Mouse (Mus musculus) midbrain, embryonic 13.5 days (tissue): ENCODE data around the gene Ppp1cc. TPM values are rescaled to one million over a fixed set of nuclear protein-coding genes. Genes with fewer than 3 reads are reported as not detected.
"Not testable (repeated sequence)": the region's sequence is repeated elsewhere in the genome, so short reads cannot be mapped to it uniquely, and the experiment has no call there.

Experiments
- ATAC-seq: fragments of 200-750 bp; cut with Nextera tagmentation; 2 replicates; pipeline ENCODE4 v1.8.0; 2017; ENCODE audit warnings: mild to moderate bottlenecking, moderate TSS enrichment, moderate library complexity
- H3K27ac ChIP-seq: fragments of 300-500 bp; sonication (generic); 2 replicates; pipeline ENCODE4 v1.5.1; 2015; ENCODE audit warnings: inconsistent platforms, mild to moderate bottlenecking, moderate library complexity
- H3K27me3 ChIP-seq: fragments of 300-500 bp; sonication (generic); 2 replicates; pipeline ENCODE4 v1.6.1; 2015; ENCODE audit warnings: mild to moderate bottlenecking, inconsistent platforms
- H3K36me3 ChIP-seq: fragments of 300-500 bp; sonication (generic); 2 replicates; pipeline ENCODE4 v1.6.1; 2015; ENCODE audit warnings: mild to moderate bottlenecking, inconsistent platforms
- H3K4me1 ChIP-seq: fragments of 300-500 bp; sonication (generic); replicated peaks from 2 replicates; pipeline ENCODE4 v1.6.1; 2015; ENCODE audit warnings: inconsistent platforms
- H3K4me2 ChIP-seq: fragments of 300-500 bp; sonication (generic); replicated peaks from 2 replicates; pipeline ENCODE4 v1.6.1; 2015; ENCODE audit warnings: moderate library complexity, mild to moderate bottlenecking, inconsistent platforms
- H3K4me3 ChIP-seq: fragments of 300-500 bp; sonication (generic); replicated peaks from 2 replicates; pipeline ENCODE4 v1.5.1; 2015; ENCODE audit warnings: mild to moderate bottlenecking, inconsistent platforms
- H3K9ac ChIP-seq: fragments of 300-500 bp; sonication (generic); replicated peaks from 2 replicates; pipeline ENCODE4 v1.6.1; 2015; ENCODE audit warnings: mild to moderate bottlenecking, inconsistent platforms
- H3K9me3 ChIP-seq: fragments of 300-500 bp; sonication (generic); 2 replicates; pipeline ENCODE4 v1.6.1; 2016; ENCODE audit warnings: mild to moderate bottlenecking, inconsistent platforms
- WGBS: fragments of 180-500 bp; shearing (Covaris S2); methylation state at CpG from one replicate; pipeline ENCODE4 v1.1.7; 2015; 5-methylcytosine and 5-hydroxymethylcytosine counted together
- polyA plus RNA-seq: library from polyadenylated mRNA; unstranded; fragments of >200 nt; fragmentation: Nextera tagmentation; extraction: Ambion mirVana; gene quantifications from 2 replicates; pipeline ENCODE4 v1.2.1, GENCODE M21; 2015

The Ppp1cc gene
- polyA plus RNA-seq, 1 experiment from 2014 or later: 262 TPM

DNA sequence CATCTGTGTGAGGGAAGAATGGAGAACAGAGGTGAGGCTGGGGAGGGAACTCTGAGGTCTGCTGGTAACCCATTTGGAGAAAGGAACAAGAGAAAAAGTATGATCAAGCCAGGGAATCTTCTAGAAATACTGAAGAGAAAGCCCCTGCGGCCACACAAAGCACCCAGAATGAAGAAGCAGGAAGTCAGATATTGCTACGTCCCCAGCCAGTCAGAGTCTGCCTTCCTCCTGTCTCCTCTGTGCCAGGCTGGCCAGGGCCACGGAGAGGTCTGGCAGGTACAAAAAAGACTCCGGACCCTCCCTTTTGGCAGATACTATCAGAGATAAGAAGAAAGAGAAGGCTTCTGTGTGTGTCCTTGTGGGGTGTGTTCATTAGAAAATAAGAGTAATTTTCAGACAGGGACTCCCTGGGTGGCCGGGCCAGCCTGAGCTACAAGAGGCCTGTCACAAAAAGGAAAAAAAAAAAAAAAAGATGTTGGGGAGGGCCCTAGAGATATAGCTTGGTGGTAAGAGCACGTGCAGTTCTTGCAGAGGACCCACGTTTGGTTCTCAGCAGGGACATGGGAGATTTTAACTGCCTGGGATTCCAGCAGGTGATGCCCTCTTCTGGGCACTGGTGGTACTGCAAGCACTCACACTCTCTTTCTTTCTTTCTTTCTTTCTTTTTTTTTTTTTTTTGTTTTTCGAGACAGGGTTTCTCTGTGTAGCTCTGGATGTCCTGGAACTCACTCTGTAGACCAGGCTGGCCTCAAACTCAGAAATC is 15.7 kb upstream of the Ppp1cc start:
- no peaks in the 10 kb centered on the region for H3K36me3 ChIP-seq
- WGBS: 58% methylated on average over 8 of the region's 8 CpGs
- no peak for ATAC-seq

DNA sequence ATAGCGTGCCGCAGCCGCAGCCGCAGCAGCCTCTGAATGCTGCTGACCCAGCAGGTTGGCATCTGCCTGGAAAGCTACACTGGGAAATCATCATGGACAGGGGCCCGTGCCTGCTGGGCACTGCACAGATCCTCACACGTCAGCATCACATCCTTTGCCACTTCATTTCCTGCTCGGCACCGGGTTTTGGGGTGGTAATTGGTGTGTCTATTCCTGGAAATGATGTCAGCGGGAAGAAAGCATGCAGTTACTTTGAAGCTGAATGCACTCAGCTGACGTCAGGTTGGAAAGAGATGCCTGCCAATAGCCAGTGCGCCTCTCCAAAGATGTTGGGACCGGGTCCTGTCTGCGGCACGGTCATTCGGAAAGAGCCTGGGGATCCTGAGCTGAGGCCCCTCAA is 14.5 kb upstream of the Ppp1cc start:
- Histone ChIP-seq H3K27me3 (no peaks in the 10 kb centered on the region), H3K9me3 (no peaks in the 10 kb centered on the region), H3K36me3 (no peaks in the 10 kb centered on the region), H3K9ac (no peak overlapping the region), H3K4me3 (no peak overlapping the region), H3K4me1 (no peaks in the 10 kb centered on the region), H3K27ac (no peak overlapping the region), H3K4me2 (no peak overlapping the region)
- WGBS: 93% methylated on average over 15 of the region's 15 CpGs
- ATAC-seq: no peak

More for the DNA sequence above, 15.7 kb upstream of the Ppp1cc start:
- no peak overlapping the region for H3K27ac ChIP-seq
- H3K9ac ChIP-seq: no peak overlapping the region
- H3K4me1 ChIP-seq: no peaks in the 10 kb centered on the region
- no peaks in the 10 kb centered on the region for H3K27me3 ChIP-seq
- H3K4me2 ChIP-seq: no peak overlapping the region
- no peak overlapping the region for H3K4me3 ChIP-seq
- no peaks in the 10 kb centered on the region for H3K9me3 ChIP-seq

DNA sequence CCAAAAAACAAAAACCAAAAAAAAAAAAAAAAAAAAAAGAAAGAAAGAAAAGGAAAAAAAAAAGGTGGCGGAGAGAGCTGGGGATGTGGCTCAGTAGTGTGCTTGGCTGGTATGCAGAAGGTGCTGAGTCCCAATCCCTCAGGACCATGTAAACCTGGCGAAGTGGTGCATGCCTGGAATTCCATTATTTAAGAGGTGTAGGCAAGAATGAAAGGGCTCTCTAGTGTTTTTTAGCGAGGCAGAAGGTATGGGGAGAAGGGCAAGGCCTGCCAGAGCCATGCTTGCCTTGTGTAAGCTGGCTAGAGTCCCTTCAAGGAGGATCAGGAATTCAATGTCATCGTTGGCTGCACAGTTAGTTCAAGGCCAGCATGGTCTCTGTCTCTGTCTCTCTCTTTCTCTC is 13.3 kb upstream of the Ppp1cc start:
- no peak for ATAC-seq

DNA sequence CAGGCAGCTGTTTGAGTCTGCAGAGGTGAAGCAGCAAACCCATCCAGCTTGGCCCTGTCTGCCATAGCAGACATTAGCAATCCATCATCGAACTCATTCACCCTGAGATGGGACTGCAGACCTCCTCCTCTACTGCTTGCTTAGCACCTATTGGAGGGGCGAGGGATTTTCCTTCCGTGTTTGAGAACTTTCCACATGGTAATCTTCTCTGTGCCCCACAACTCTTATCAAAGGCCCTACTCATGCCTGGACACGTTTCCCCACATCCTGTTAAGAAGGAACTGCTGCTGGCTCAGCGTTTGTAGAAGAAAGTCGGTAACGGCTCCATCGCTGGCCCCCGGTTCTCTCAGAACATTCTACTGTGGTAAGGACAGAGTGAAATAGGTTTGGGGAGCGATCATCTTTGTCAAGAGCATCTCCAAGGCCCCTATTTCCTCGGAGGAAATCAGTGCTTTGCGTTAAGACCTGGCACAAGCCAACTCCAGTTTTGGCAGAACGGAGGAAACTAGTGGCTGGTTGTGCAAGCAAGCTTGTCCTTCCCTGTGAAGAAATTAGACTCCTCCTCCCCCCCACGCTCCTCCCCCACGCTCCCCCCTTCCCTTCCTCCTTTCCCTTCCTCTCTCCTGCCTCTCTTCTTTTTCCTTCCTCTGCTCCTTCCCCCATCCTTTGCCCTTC is 12.6 kb upstream of the Ppp1cc start:
- H3K4me2 ChIP-seq: no peak overlapping the region
- H3K9me3 ChIP-seq: no peaks in the 10 kb centered on the region
- WGBS: 76% methylated on average over 15 of the region's 15 CpGs

More for the DNA sequence above, 13.3 kb upstream of the Ppp1cc start:
- Histone ChIP-seq H3K9me3 (no peaks in the 10 kb centered on the region), H3K27me3 (no peaks in the 10 kb centered on the region), H3K9ac (no peak overlapping the region), H3K27ac (no peak overlapping the region), H3K36me3 (no peaks in the 10 kb centered on the region), H3K4me1 (no peaks in the 10 kb centered on the region), H3K4me2 (no peak overlapping the region), H3K4me3 (no peak overlapping the region)
- WGBS: 88% methylated on average over 4 of the region's 4 CpGs

DNA sequence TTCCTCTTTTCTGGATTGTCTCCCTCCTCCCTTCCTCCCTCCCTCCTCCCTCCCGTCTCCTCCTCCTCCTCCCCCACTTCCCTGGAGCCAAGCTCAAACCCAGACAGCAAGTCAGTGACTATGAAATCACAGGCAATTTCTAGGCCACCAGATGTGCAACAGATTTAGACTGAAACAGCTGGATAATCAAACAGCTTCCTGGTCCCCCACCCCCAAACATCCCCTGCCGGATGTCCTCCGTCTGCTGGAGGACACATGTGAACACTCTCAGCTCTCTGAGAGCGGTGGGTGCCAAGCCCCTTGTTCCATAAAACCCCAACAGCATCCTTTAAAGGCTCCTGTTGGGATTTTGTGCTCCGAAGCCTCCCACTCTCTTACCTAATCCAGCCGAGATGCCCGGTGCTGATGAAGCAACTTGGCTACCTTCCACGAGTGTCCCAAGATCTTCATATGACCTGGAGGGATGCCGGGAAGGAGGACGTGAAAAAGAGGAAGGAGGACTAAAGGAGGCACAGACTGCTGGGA is 12.0 kb upstream of the Ppp1cc start:
- no peaks in the 10 kb centered on the region for H3K9me3 ChIP-seq
- H3K4me1 ChIP-seq: no peaks in the 10 kb centered on the region
- no peak for ATAC-seq
- no peaks in the 10 kb centered on the region for H3K36me3 ChIP-seq
- no peaks in the 10 kb centered on the region for H3K27me3 ChIP-seq
- WGBS: 68% methylated on average over 10 of the region's 10 CpGs
- no peak overlapping the region for H3K4me2 ChIP-seq
- H3K9ac ChIP-seq: no peak overlapping the region
- no peak overlapping the region for H3K27ac ChIP-seq
- no peak overlapping the region for H3K4me3 ChIP-seq

More for the DNA sequence above, 12.6 kb upstream of the Ppp1cc start:
- no peak for ATAC-seq
- no peak overlapping the region for H3K27ac ChIP-seq
- H3K36me3 ChIP-seq: no peaks in the 10 kb centered on the region
- no peak overlapping the region for H3K4me3 ChIP-seq
- H3K4me1 ChIP-seq: no peaks in the 10 kb centered on the region
- no peaks in the 10 kb centered on the region for H3K27me3 ChIP-seq
- H3K9ac ChIP-seq: no peak overlapping the region

DNA sequence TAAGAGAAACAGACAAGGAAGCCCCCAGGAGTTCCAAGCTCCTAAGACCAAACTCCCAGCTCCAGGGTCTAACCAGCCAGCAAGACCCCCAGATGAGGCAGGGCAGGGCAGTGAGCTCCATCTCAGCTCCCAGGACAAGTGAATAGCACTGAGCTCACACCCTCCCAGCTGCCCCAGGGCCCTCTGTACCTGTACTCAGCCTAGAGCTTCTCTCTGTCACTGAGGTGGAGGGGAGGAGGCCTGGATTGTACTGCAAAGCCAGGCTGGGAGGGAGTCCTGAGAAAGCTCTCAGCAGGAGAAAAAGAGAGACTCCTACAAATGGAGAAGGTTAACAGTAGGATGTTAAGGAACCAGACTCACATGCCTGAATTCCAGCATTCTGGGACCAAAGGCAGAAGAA is 11.5 kb upstream of the Ppp1cc start:
- Histone ChIP-seq H3K9ac (no peak overlapping the region), H3K27me3 (no peaks in the 10 kb centered on the region), H3K4me2 (no peak overlapping the region), H3K36me3 (no peaks in the 10 kb centered on the region), H3K4me3 (no peak overlapping the region), H3K9me3 (no peaks in the 10 kb centered on the region), H3K27ac (no peak overlapping the region), H3K4me1 (no peaks in the 10 kb centered on the region)
- no peak for ATAC-seq

DNA sequence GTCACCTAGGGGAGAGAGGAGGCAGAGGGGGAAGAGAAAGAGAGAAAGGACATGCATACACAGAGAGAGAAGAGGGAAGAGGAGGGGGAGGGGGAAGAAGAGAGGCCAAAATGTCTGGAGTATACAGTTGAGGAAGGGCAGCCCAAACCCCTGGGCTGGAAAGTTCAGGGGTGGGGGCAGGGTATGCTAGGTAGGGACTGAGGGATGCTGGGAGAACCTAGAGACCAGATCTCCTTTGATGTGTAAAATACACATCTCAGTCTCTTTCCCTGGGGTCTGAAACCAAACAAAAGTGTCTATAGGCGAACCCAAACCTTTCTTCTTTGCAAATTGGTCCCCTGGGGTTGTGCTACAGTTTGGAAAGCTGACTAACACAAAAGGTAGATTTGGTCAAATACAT is 10.0 kb upstream of the Ppp1cc start:
- Histone ChIP-seq H3K4me2 (no peak overlapping the region), H3K36me3 (no peaks in the 10 kb centered on the region), H3K9ac (no peak overlapping the region), H3K4me1 (no peaks in the 10 kb centered on the region), H3K27ac (no peak overlapping the region), H3K27me3 (no peaks in the 10 kb centered on the region), H3K4me3 (no peak overlapping the region), H3K9me3 (no peaks in the 10 kb centered on the region)
- 63% methylated on average over 1 of the region's 1 CpGs for WGBS
- ATAC-seq: no peak

DNA sequence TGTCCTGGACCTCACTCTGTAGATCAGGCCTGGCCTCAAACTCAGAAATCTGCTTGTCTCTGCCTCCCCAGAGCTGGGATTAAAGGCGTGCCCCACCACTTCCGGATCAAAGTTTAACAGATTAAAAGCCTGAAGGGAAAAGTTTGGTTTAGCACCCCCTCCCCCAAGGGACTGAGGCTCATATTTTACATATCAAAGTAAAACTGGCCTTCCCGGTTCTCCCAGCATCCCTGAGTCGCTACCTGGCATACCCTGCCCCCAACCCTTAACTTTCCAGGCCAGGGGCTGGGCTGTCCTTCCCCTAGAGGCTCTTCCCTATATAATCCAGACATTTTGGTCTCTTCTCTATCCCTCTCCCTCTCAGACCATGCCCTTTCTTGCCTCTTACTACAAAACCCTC is 8.8 kb upstream of the Ppp1cc start:
- Histone ChIP-seq H3K4me3 (no peak overlapping the region), H3K36me3 (no peaks in the 10 kb centered on the region), H3K4me2 (no peak overlapping the region), H3K9ac (no peak overlapping the region), H3K9me3 (no peaks in the 10 kb centered on the region), H3K27ac (no peak overlapping the region), H3K27me3 (no peaks in the 10 kb centered on the region), H3K4me1 (no peaks in the 10 kb centered on the region)
- ATAC-seq: no peak
- WGBS: 55% methylated on average over 4 of the region's 4 CpGs

DNA sequence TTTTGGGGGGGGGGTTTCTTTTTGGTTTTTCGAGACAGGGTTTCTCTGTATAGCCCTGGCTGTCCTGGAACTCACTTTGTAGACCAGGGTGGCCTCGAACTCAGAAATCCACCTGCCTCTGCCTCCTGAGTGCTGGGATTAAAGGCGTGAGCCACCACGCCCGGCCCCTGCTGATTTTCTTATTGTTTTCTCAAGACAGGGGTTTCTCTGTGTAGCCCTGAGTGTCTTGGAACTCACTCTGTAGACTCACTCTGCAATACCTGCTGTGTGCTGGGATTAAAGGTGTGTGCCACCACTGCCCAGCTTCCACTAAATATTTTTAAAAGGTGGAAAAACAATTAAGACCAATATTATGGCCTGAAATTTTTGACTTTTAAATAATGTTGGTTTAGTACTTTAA is 5.6 kb upstream of the Ppp1cc start:
- not testable (repeated sequence) for H3K27me3 ChIP-seq, H3K9ac ChIP-seq, ATAC-seq, H3K4me2 ChIP-seq, H3K36me3 ChIP-seq, H3K9me3 ChIP-seq, H3K27ac ChIP-seq, H3K4me3 ChIP-seq
- WGBS: 88% methylated on average over 5 of the region's 5 CpGs
- H3K4me1 ChIP-seq: peaks cover 10% of the 10 kb centered on the region

DNA sequence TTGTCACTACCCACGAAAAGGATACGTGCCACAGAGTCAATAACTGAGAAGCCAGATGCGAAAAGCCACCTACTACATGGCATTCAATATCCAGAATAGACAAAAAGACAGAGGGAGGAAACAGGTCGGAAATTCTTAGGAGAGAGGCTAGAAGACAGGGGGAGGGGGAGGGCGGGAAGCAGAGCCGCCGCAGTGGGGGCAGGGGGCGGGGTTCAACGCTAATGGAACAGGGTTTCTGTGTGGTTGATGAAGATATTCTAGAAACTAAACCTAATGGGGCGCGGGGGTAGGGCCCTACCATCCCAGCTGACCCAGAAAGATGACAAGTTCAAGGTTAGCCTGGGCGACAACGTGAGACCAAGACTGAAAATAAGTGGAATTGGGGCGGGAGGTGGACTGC is 4.1 kb upstream of the Ppp1cc start:
- ATAC-seq: no peak
- Histone ChIP-seq H3K9ac (no peak overlapping the region), H3K36me3 (no peaks in the 10 kb centered on the region), H3K4me1 (peaks cover 13% of the 10 kb centered on the region), H3K27ac (no peak overlapping the region), H3K27me3 (peaks cover 3% of the 10 kb centered on the region; the same call in 1 of the 2 replicates), H3K4me2 (no peak overlapping the region), H3K9me3 (no peaks in the 10 kb centered on the region), H3K4me3 (no peak overlapping the region)
- WGBS: 35% methylated on average over 11 of the region's 14 CpGs

DNA sequence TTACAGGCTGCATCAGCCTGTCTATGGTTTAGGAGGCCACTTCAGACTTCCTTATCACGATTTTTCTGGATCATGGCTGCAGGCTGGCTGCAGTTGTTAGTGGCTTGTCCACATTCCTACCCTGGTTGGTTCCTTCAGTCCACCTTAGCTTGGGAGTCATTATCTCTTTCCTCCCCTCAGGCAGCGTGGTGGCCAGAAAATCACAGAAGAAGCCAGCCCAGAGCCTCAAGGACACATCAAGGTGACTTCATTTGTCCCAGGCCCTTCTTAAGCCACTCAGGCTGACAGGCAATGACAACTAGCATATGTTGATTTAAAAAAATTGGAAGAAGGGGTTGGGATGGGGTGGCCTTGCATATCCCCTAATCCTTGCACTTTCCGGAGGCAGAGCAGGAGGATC is 3.3 kb upstream of the Ppp1cc start:
- Histone ChIP-seq H3K27ac (no peak overlapping the region), H3K9me3 (no peaks in the 10 kb centered on the region), H3K27me3 (peaks cover 3% of the 10 kb centered on the region; the same call in 1 of the 2 replicates), H3K4me1 (peaks cover 20% of the 10 kb centered on the region), H3K36me3 (no peaks in the 10 kb centered on the region), H3K4me2 (no peak overlapping the region), H3K9ac (no peak overlapping the region), H3K4me3 (no peak overlapping the region)
- ATAC-seq: no peak
- 78% methylated on average over 3 of the region's 3 CpGs for WGBS

DNA sequence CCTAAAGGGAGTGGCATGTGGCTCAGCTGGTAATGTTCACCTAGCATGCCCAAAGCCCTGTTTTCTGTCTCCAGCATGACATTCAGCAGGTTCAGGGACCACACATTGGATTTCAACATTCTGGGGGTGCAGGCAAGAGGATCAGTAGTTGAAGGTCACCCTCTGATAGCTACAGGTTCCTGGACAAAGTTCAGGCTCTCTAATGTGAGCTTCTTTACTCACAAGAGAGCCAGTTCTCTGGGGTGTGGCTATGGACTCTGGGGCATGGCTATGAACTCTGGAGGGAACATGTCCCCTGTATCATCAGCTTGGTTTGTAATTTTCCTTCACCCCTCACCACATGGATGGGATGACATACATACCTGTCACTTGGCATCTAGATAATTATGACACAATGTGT is 2.5 kb upstream of the Ppp1cc start:
- Histone ChIP-seq H3K27ac (no peak overlapping the region), H3K36me3 (no peaks in the 10 kb centered on the region), H3K9me3 (no peaks in the 10 kb centered on the region), H3K4me1 (peaks cover 28% of the 10 kb centered on the region), H3K4me3 (no peak overlapping the region), H3K27me3 (peaks cover 3% of the 10 kb centered on the region; the same call in 1 of the 2 replicates), H3K9ac (no peak overlapping the region), H3K4me2 (no peak overlapping the region)
- no peak for ATAC-seq
